Mouse (Mus musculus) adrenal gland, postnatal 14 days (tissue): Measurements from ENCODE around the gene Tubal3. TPM values are rescaled to one million over a fixed set of nuclear protein-coding genes. Genes with fewer than 3 reads are reported as not detected.

ENCODE experiments used
- DNase-seq: peaks from one replicate; pipeline ENCODE4 v3.0.0; 2021; ENCODE audit warnings: mixed read lengths
- microRNA-seq, 2 experiments: library from miRNA; unstranded; fragments of <30 nt; microRNA quantifications; one replicate each; pipeline ENCODE4 v1.2.0; 2021
- total RNA-seq: library from RNA; stranded (reverse); gene quantifications from 2 replicates; pipeline ENCODE4 v1.2.3, GENCODE M21; 2021

Gene Tubal3
- total RNA-seq, 1 experiment from 2014 or later = not detected

- DNase-seq = no peak
Observed at GRCm38 (mm10) chr13:3924483-3924882, 6.4 kb downstream of the Tubal3 start.

DNA sequence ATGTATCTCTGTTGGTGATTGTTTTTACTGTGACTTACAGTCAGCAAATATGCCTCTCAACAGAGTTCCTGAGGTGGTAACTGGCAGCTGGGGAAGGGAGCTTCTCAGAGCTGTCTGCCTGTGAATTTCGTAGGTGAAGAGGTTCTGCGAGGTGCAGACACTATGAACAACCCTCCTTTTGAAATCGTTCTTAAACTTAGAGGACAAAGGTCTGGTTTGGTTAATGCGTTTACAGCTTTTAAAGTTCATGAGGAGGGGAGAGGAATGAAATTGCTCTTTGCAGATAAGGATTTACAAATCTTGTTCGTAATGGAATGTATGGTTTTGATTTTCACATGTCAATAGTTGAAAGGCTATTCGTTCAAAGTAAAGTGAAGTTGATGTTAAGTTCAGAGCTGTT lies 7.6 kb downstream of the Tubal3 start:
- no peak for DNase-seq

GRCm38 (mm10) chr13:3926046-3926445 lies 8.0 kb downstream of the Tubal3 start:
- DNase-seq = no peak

DNA sequence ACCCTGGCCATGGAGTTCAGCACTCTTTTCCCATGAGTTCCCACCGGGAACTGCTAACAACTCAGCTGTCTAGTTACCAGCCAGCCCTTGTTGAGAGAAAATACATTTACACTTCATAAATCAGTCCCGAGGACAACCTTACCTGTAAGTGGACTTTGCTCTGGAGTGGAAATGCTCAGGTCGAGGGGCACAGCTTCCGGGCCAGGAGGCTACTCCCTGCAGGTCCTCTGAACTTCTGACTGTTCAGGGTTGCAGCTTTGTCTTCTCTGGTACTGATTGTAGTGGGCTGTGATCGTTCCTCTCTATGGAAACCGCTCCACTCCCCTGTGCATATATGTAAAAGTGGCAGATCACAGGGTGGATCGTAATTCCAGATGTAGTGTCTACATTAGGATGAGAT lies 26.6 kb downstream of the Tubal3 start:
- DNase-seq = no peak

GRCm38 (mm10) chr13:3945249-3945648 lies 27.2 kb downstream of the Tubal3 start, which contains the start of gene Ucn3:
Ucn3 (minus strand) TSS chr13:3945349.
- DNase-seq = no peak

DNA sequence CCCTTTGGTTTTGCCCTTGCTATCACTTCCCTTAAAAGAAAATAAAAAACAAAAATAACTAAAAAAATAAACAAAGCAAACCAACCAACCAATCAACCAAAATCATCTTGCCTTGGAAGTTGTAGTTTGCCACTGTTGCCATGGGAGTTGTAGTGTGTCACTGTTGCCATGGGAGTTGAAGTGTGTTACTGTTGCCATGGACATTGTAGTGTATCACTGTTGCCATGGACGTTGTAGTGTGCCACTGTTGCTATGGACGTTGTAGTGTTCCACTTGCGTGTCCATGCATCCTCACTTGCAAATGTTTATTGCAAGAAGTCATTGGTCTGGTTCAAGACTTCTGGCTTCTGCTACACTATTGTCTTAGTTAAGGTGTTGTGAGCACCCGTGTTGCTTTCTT lies 29.2 kb downstream of the Tubal3 start:
- DNase-seq = no peak

- no peak for DNase-seq
Observed at GRCm38 (mm10) chr13:3949477-3949876, 31.4 kb downstream of the Tubal3 start.

DNA sequence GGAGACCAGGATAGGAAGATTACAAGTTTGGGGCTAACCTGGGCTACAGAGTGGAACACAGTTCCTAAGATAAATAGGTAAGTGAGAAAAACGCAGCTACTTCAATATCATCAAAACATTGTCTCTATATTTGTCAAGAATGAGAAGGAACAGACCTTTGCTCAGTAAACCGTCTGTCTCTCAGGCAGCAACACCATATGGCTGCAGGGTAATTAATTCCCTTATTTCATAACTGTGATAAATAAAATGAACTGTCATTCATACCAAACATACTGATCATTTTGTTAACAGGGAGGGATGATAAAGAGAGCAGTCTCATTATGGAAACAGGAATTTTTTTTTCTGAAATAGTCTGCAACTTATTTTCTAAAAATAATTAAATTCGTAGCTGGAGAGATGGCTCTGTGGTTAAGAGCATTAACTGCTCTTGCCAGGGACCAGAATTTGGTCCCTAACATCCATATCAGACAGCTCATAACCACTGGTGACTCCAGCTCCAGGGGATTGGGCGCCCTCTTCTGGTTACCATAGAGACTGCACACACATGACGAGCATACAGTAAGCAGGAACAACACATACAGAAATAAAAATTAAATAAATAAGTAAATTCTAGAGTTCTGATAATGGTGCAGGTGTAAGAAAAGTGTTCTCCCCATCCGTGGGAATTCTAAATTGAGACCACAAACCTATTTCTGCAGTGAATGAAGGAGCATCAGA lies 33.3 kb downstream of the Tubal3 start:
- no peak for DNase-seq

- no peak for DNase-seq
Observed at GRCm38 (mm10) chr13:3968849-3969248, 50.8 kb downstream of the Tubal3 start.

Small RNAs within 50 kb of the gene (microRNA-seq; reads per million reads assigned to microRNA genes)
- gene Gm22460 = 0 reads per million in 2 experiments

Other genes starting within 250 kb of the Tubal3 start
- not detected in 2 replicates for gene Calml3, start 114.0 kb upstream of the Tubal3 start, total RNA-seq
- not detected in 2 replicates for gene Calm4, start 80.5 kb upstream of the Tubal3 start, total RNA-seq
- gene Calm5, start 64.1 kb upstream of the Tubal3 start, total RNA-seq = not detected in 2 replicates
- 89.3 and 110 TPM in 2 replicates for gene Net1, start 54 bp upstream of the Tubal3 start, total RNA-seq
- gene Ucn3, start 27.1 kb downstream of the Tubal3 start, total RNA-seq = not detected in 2 replicates
- 4.2 and 21.4 TPM in 2 replicates for gene Akr1c14, start 130.7 kb downstream of the Tubal3 start, total RNA-seq
- 1,308 and 2,595 TPM in 2 replicates for gene Akr1c18, start 232.4 kb downstream of the Tubal3 start, total RNA-seq